Mouse (Mus musculus): Measurements from ENCODE around the gene Zfp383.
"Not testable (repeated sequence)": the region's sequence is repeated elsewhere in the genome, so short reads cannot be mapped to it uniquely, and the experiment has no call there.

Gene Zfp383

GRCm38 (mm10) chr7:29908130-29908950, at the start of gene Zfp383:
TSS of gene Zfp383 (plus strand) at chr7:29908223.
- peak; percentile 94 for DNase-seq (ENCODE audit: low read depth, low spot score)

DNA sequence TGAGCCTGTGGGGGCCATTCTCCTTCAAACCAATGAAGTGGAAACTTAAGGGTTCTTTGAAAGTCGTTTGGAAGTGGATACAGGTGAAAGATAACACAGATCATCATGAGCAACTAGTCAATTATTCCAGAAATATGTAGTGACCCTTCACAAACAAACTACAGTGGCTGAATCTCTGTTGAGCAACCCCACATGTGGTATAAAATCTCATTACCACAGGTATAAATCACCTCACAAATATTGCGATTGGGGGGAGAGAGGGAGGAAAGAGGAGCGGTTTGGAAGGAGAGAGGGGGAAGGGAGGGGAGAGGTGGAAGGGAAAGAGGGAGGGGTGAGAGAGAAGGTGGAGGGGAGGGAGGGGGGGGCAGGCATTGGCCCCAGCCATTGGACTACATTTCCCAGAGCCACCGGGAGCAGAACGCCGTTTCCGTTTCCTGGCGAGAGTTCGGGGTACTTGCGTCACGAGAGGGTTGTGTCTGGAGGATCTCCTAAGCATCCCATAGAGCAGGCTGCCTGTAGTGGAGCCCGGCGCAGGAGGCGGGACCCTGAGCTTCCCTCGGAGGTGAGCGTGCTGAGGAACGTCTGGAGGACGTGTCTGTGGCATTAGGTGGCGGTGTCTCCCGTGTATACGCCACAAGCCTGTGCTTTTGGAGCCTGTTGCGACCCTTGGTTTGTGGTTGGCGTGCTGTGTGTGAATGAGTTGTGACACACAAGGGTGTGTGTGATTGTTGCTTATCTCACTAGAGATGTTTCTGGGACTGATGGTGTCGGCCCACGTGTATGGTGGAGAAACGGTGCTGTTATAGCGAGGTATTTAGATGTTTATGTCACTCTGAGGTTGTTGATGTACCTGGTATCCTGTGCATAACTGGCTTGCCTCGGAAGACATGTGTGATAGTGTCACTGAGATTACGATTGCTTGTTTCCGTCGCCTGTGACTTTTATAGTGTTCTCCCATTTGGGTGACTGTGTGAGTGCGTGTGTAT, 48.2 kb upstream of the Zfp383 start, which contains the start of gene Zfp420:
Gene Zfp420 (plus strand): TSS at position 448 of the 986 bp plus-strand sequence.
- DNase-seq (ENCODE audit: low read depth, low spot score): peak; percentile 88

- peak; percentile 80 for DNase-seq (ENCODE audit: low read depth, low spot score)
These were observed 46.4 kb upstream of the Zfp383 start for GRCm38 (mm10) chr7:29861660-29862059.

GRCm38 (mm10) chr7:29874256-29874655, 33.8 kb upstream of the Zfp383 start:
- DNase-seq (ENCODE audit: low read depth, low spot score): no peak

- DNase-seq (ENCODE audit: low read depth, low spot score): not testable (repeated sequence)
These were observed 30.5 kb upstream of the Zfp383 start for GRCm38 (mm10) chr7:29877561-29877960.

GRCm38 (mm10) chr7:29880056-29880455, 28.0 kb upstream of the Zfp383 start:
- no peak for DNase-seq (ENCODE audit: low read depth, low spot score)

DNA sequence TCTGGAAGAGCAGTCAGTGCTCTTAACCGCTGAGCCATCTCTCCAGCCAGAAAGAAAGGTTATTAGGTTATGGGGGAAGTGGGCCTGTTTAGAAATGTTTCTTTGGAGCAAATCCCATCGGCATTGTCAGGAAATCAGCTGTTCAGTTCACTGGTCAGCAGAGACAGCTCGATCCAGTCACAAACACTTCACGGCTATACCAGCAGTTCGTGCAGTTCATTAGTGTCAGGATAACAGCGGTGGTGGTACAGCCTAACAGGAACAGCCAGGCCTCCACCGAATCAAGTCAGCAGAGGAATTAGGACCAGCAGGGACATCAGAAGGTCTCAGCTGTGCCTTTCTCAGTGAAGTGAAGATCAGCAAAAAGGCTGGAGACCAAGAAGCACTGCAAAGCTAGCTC, 27.1 kb upstream of the Zfp383 start:
- DNase-seq (ENCODE audit: low read depth, low spot score): no peak

GRCm38 (mm10) chr7:29890501-29890900, 17.5 kb upstream of the Zfp383 start:
- DNase-seq (ENCODE audit: low read depth, low spot score): no peak

GRCm38 (mm10) chr7:29892756-29893155, 15.3 kb upstream of the Zfp383 start:
- DNase-seq (ENCODE audit: low read depth, low spot score): no peak

GRCm38 (mm10) chr7:29898351-29898750, 9.7 kb upstream of the Zfp383 start:
- no peak for DNase-seq (ENCODE audit: low read depth, low spot score)

DNA sequence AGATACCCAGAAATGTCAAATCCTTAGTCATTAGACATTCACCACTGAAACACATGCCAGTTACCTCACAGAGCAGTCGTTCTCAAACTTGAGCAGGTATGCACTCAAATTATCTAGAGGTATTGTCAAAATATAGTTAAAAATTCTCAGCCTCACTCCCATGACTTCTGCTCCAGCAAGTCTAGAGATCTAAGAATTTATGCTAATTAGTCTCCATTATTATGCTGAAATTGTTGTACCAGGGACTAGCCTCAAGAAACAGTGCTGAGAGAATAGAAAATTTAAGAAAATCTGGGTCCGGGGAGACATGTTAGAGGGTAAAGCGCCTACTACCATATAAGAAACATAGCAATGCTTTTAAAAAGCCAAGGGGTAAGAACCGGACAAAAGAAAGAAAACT, 3.9 kb upstream of the Zfp383 start:
- DNase-seq (ENCODE audit: low read depth, low spot score): no peak

GRCm38 (mm10) chr7:29905966-29906681, 1.9 kb upstream of the Zfp383 start, which contains the start of gene Zfp27:
TSS of gene Zfp27 (minus strand) at chr7:29906572.
- peak; percentile 90 for DNase-seq (ENCODE audit: low read depth, low spot score)

GRCm38 (mm10) chr7:29906682-29907058, 1.4 kb upstream of the Zfp383 start:
- no peak for DNase-seq (ENCODE audit: low read depth, low spot score)

DNA sequence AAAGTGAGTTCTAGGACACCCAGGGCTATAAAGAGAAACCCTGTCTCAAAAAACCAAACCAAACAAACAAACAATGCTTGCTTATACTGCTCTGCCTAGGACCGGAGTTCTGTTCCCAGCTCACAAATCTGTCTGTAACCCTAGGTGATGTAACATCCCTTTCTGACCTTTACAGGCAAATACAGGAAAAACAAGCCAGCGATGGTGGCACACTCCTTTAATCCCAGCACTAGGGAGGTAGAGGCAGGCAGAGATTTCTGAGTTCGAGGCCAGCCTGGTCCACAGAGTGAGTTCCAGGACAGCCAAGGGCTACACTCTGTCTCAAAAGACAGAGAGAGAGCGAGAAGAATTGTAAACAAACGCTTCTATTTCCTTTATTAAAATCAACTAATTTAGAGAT, 817 bp upstream of the Zfp383 start:
- peak; percentile 49 for DNase-seq (ENCODE audit: low read depth, low spot score)

DNA sequence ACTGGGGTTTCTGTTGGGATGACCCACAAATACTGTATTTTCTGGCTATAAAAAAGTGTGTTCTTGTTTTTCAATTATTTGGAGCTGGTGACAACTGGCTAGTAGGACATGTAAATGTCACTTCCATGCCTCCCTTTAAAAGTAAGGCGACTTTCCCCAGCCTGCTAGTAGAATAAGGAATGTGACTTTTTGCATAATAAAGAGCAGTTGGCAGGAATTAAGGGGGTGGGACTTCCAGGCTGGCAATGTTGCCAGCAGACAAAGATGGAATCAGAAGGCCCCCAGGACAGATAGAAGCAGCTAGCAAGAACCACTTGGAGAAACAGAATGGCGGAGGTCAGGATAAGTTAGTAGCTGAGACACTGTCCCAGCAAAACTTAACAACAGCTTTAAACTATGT, 2.2 kb downstream of the Zfp383 start:
- DNase-seq (ENCODE audit: low read depth, low spot score): no peak

- DNase-seq (ENCODE audit: low read depth, low spot score): no peak
These were observed 4.1 kb downstream of the Zfp383 start for GRCm38 (mm10) chr7:29912172-29912571.

- no peak for DNase-seq (ENCODE audit: low read depth, low spot score)
These were observed 9.5 kb downstream of the Zfp383 start for GRCm38 (mm10) chr7:29917371-29918061.

DNA sequence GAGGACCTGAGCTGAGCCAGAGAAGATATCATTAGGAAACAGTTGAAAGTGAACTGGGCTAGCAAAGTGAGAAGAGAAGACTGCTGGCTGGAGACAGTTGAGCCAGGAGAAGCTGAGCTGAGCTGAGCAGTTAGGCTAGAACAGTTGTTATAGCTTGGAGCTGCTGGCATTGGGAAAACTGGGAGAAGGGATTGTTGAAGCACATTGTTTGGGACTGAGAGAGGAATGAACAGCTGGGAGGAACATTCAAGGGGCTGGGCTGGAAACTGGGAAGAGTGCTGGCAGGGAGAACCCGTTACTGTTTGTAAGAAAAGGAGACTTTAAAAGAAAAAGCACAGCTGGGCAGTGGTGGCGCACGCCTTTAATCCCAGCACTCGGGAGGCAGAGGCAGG, 10.0 kb downstream of the Zfp383 start:
- no peak for DNase-seq (ENCODE audit: low read depth, low spot score)

DNA sequence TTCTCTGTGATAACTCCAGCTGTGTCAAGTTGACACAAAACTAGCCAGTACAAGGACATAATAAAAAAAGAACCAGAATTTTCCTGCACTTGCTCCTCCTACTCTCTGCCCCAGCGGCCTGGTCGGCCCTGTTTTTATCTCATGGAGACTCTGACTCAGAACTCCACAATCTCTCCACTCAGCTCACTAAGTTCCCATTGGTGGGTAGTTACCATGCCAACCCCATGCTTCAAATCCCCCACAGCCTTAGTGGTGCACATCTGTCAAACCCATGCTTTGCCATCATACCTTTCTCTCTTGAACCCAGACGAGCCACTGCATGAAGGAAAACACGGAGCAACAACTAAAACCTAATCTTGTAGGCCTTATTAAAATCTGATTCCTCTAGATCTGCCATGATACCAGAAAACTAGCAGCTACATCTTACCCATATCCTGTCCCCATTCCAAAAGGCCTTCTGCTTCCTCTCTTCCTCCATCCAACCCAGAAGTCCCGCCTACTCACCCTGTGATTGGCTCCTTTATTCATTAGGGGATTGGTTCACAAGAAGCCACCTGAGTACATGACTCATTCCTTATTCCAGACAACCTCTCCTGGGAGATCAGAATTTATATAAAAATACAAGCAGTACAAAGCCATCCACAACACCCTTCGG, 13.5 kb downstream of the Zfp383 start:
- DNase-seq (ENCODE audit: low read depth, low spot score): no peak

- DNase-seq (ENCODE audit: low read depth, low spot score): no peak
These were observed 14.8 kb downstream of the Zfp383 start for GRCm38 (mm10) chr7:29922780-29923179.

Data from A20 (cell line).